Mouse (Mus musculus): ENCODE results near the gene Tmed4. TPM values are rescaled to one million over a fixed set of nuclear protein-coding genes. Genes with fewer than 3 reads are reported as not detected.

The Tmed4 gene
- polyA plus RNA-seq, 1 experiment from 2014 or later: 90.6 TPM

DNA sequence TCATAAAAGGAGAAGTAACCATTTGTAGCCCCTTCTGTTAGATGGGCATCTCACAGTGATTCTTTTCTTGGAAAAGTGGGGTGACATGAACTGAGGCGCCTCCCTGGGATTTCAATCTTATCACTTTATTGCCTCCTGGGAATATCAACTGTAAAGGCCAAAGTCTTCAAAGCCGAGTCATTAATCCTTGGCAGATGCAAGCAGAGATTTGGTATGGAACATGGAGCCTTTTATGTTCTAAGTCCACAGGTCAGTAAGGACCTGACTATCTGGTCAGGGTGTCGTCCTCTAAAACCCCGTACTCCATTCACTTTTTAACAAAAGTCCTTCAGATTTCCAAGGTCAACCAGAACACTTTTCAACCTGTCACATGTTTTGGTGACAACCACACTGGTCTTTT is 21.8 kb downstream of the Tmed4 start:
- peaks cover 5% of the 10 kb centered on the region for H3K36me3 ChIP-seq (ENCODE audit: control insufficient read depth, insufficient read depth, low read length)
- WGBS: 84% methylated on average over 4 of the region's 4 CpGs
- H3K9ac ChIP-seq (ENCODE audit: low read length): no peak overlapping the region
- no peak overlapping the region for H3K4me3 ChIP-seq (ENCODE audit: control insufficient read depth in 1 of 2, insufficient read depth in 1 of 2, low read depth in 1 of 2, low read length in 2 of 2)
- no peaks in the 10 kb centered on the region for H3K9me3 ChIP-seq (ENCODE audit: control insufficient read depth, low read length)
- H3K27ac ChIP-seq (replicated peaks in 1 of 2; ENCODE audit: control insufficient read depth in 1 of 2, insufficient read depth in 1 of 2, low read depth in 2 of 2, low read length in 2 of 2): no peak overlapping the region
- H3K4me2 ChIP-seq (ENCODE audit: low read length): no peak overlapping the region
- H3K27me3 ChIP-seq (ENCODE audit: control insufficient read depth, insufficient read depth, low read length): no peaks in the 10 kb centered on the region
- ATAC-seq (ENCODE audit: insufficient number of reproducible peaks, insufficient read depth, low FRiP score, low read depth): no peak
- H3K4me1 ChIP-seq (ENCODE audit: control insufficient read depth in 2 of 2, insufficient read depth in 2 of 2, low read length in 2 of 2): no peaks in the 10 kb centered on the region

DNA sequence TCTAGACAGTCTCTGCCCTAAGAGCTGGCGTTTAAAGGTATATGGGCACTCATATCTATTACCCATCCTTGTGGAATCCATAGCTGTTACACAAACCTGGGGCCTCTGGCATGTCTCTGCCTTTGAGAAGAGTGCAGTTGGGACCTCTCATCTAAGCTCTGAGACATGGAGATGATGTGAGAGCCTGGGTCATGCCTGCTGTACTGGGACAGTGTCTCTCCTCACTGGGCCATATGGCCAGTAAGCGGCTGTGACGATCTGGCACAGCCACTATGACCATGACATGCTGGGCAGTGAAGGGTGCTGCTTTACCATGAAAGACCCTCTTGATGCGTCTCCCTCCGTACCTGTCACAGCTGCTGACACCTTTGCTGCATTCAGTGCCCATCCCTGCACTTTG is 22.4 kb downstream of the Tmed4 start:
- Histone ChIP-seq H3K36me3 (ENCODE audit: control insufficient read depth, insufficient read depth, low read length) (no peaks in the 10 kb centered on the region), H3K9me3 (ENCODE audit: control insufficient read depth, low read length) (no peaks in the 10 kb centered on the region), H3K27me3 (ENCODE audit: control insufficient read depth, insufficient read depth, low read length) (no peaks in the 10 kb centered on the region), H3K27ac (replicated peaks in 1 of 2; ENCODE audit: control insufficient read depth in 1 of 2, insufficient read depth in 1 of 2, low read depth in 2 of 2, low read length in 2 of 2) (no peak overlapping the region), H3K4me1 (ENCODE audit: control insufficient read depth in 2 of 2, insufficient read depth in 2 of 2, low read length in 2 of 2) (no peaks in the 10 kb centered on the region), H3K4me2 (ENCODE audit: low read length) (no peak overlapping the region), H3K9ac (ENCODE audit: low read length) (no peak overlapping the region), H3K4me3 (ENCODE audit: control insufficient read depth in 1 of 2, insufficient read depth in 1 of 2, low read depth in 1 of 2, low read length in 2 of 2) (no peak overlapping the region)
- no peak for ATAC-seq (ENCODE audit: insufficient number of reproducible peaks, insufficient read depth, low FRiP score, low read depth)
- 88% methylated on average over 5 of the region's 5 CpGs for WGBS

DNA sequence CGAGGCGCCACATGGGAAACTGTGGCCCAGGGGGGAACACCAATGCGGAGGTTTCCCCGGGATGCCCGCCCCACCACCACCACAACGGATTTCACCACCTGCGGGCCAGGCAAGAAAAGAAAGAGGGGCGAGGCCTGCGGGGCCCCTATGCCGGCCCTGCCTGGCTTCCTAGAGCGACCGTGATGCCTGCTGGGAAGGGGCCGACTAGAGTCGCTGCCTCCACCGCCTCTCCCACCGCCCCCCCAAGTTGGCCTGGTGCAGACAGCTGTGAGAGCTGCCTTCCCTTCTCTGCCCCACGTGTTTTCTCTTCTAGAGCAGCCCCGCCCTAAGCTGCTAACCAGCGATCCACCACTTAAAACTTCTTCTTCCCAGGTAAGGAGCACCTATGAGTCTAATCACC is 30.0 kb downstream of the Tmed4 start:
- Histone ChIP-seq H3K4me2 (ENCODE audit: low read length) (no peak overlapping the region), H3K36me3 (ENCODE audit: control insufficient read depth, insufficient read depth, low read length) (no peaks in the 10 kb centered on the region), H3K4me1 (ENCODE audit: control insufficient read depth in 2 of 2, insufficient read depth in 2 of 2, low read length in 2 of 2) (no peaks in the 10 kb centered on the region), H3K4me3 (ENCODE audit: control insufficient read depth in 1 of 2, insufficient read depth in 1 of 2, low read depth in 1 of 2, low read length in 2 of 2) (no peak overlapping the region), H3K9me3 (ENCODE audit: control insufficient read depth, low read length) (no peaks in the 10 kb centered on the region), H3K9ac (ENCODE audit: low read length) (no peak overlapping the region), H3K27ac (replicated peaks in 1 of 2; ENCODE audit: control insufficient read depth in 1 of 2, insufficient read depth in 1 of 2, low read depth in 2 of 2, low read length in 2 of 2) (no peak overlapping the region), H3K27me3 (ENCODE audit: control insufficient read depth, insufficient read depth, low read length) (no peaks in the 10 kb centered on the region)
- ATAC-seq (ENCODE audit: insufficient number of reproducible peaks, insufficient read depth, low FRiP score, low read depth): no peak
- WGBS: 34% methylated on average over 19 of the region's 19 CpGs

DNA sequence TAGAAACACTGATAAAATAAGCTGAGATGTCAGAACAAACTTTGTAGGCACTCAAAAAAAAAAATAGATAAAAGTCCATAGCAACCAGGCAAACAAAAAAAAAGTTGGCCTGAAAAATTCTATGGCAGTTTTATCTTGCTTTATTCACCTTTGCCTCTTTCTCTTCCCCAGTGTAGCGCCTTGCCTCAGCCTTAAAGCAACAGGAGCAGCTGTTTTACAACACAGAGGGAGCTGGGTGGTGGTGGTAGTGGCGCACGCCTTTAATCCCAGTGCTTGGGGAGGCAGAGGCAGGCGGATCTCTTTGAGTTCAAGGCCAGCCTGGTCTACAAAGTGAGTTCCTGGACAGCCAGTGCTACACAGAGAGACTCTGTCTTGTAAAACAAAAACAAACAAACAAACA is 41.6 kb downstream of the Tmed4 start:
- no peak overlapping the region for H3K4me3 ChIP-seq (ENCODE audit: control insufficient read depth in 1 of 2, insufficient read depth in 1 of 2, low read depth in 1 of 2, low read length in 2 of 2)
- H3K9ac ChIP-seq (ENCODE audit: low read length): no peak overlapping the region
- ATAC-seq (ENCODE audit: insufficient number of reproducible peaks, insufficient read depth, low FRiP score, low read depth): no peak
- H3K27me3 ChIP-seq (ENCODE audit: control insufficient read depth, insufficient read depth, low read length): no peaks in the 10 kb centered on the region
- H3K36me3 ChIP-seq (ENCODE audit: control insufficient read depth, insufficient read depth, low read length): no peaks in the 10 kb centered on the region
- H3K27ac ChIP-seq (replicated peaks in 1 of 2; ENCODE audit: control insufficient read depth in 1 of 2, insufficient read depth in 1 of 2, low read depth in 2 of 2, low read length in 2 of 2): no peak overlapping the region
- no peak overlapping the region for H3K4me2 ChIP-seq (ENCODE audit: low read length)
- peaks cover 14% of the 10 kb centered on the region; the same call in 1 of the 2 replicates for H3K9me3 ChIP-seq (ENCODE audit: control insufficient read depth, low read length)
- H3K4me1 ChIP-seq (ENCODE audit: control insufficient read depth in 2 of 2, insufficient read depth in 2 of 2, low read length in 2 of 2): no peaks in the 10 kb centered on the region
- 85% methylated on average over 4 of the region's 4 CpGs for WGBS

- Histone ChIP-seq H3K9me3 (ENCODE audit: control insufficient read depth, low read length) (0 out of 2 replicates have a peak, but pooled peaks cover 6% of the 10 kb centered on the region), H3K9ac (ENCODE audit: low read length) (no peak within 1 kb of the TSS), H3K27ac (replicated peaks in 1 of 2; ENCODE audit: control insufficient read depth in 1 of 2, insufficient read depth in 1 of 2, low read depth in 2 of 2, low read length in 2 of 2) (no peak within 1 kb of the TSS), H3K4me1 (ENCODE audit: control insufficient read depth in 2 of 2, insufficient read depth in 2 of 2, low read length in 2 of 2) (no peaks in the 10 kb centered on the region), H3K4me3 (ENCODE audit: control insufficient read depth in 1 of 2, insufficient read depth in 1 of 2, low read depth in 1 of 2, low read length in 2 of 2) (no peak within 1 kb of the TSS), H3K4me2 (ENCODE audit: low read length) (no peak within 1 kb of the TSS), H3K27me3 (ENCODE audit: control insufficient read depth, insufficient read depth, low read length) (no peaks in the 10 kb centered on the region), H3K36me3 (ENCODE audit: control insufficient read depth, insufficient read depth, low read length) (no peaks in the 10 kb centered on the region)
- no peak for ATAC-seq (ENCODE audit: insufficient number of reproducible peaks, insufficient read depth, low FRiP score, low read depth)
- 72% methylated on average over 7 of the region's 7 CpGs for WGBS
Observed at GRCm38 (mm10) chr11:6230012-6230411, 44.7 kb downstream of the Tmed4 start, which contains the start of gene Npc1l1. TSS of gene Npc1l1 (minus strand) at chr11:6230143.

- Histone ChIP-seq H3K4me1 (ENCODE audit: control insufficient read depth in 2 of 2, insufficient read depth in 2 of 2, low read length in 2 of 2) (no peaks in the 10 kb centered on the region), H3K9ac (ENCODE audit: low read length) (no peak overlapping the region), H3K4me3 (ENCODE audit: control insufficient read depth in 1 of 2, insufficient read depth in 1 of 2, low read depth in 1 of 2, low read length in 2 of 2) (no peak overlapping the region), H3K27me3 (ENCODE audit: control insufficient read depth, insufficient read depth, low read length) (peaks cover 6% of the 10 kb centered on the region), H3K9me3 (ENCODE audit: control insufficient read depth, low read length) (no peaks in the 10 kb centered on the region), H3K4me2 (ENCODE audit: low read length) (no peak overlapping the region), H3K27ac (replicated peaks in 1 of 2; ENCODE audit: control insufficient read depth in 1 of 2, insufficient read depth in 1 of 2, low read depth in 2 of 2, low read length in 2 of 2) (no peak overlapping the region), H3K36me3 (ENCODE audit: control insufficient read depth, insufficient read depth, low read length) (no peaks in the 10 kb centered on the region)
- WGBS: 67% methylated on average over 14 of the region's 14 CpGs
- ATAC-seq (ENCODE audit: insufficient number of reproducible peaks, insufficient read depth, low FRiP score, low read depth): no peak
Observed at GRCm38 (mm10) chr11:6224541-6225229, 50.0 kb downstream of the Tmed4 start.

GRCm38 (mm10) chr11:6222187-6222586 is 52.5 kb downstream of the Tmed4 start:
- Histone ChIP-seq H3K9ac (ENCODE audit: low read length) (no peak overlapping the region), H3K27me3 (ENCODE audit: control insufficient read depth, insufficient read depth, low read length) (peaks cover 9% of the 10 kb centered on the region), H3K36me3 (ENCODE audit: control insufficient read depth, insufficient read depth, low read length) (no peaks in the 10 kb centered on the region), H3K27ac (replicated peaks in 1 of 2; ENCODE audit: control insufficient read depth in 1 of 2, insufficient read depth in 1 of 2, low read depth in 2 of 2, low read length in 2 of 2) (no peak overlapping the region), H3K9me3 (ENCODE audit: control insufficient read depth, low read length) (no peaks in the 10 kb centered on the region), H3K4me2 (ENCODE audit: low read length) (no peak overlapping the region), H3K4me3 (ENCODE audit: control insufficient read depth in 1 of 2, insufficient read depth in 1 of 2, low read depth in 1 of 2, low read length in 2 of 2) (no peak overlapping the region), H3K4me1 (ENCODE audit: control insufficient read depth in 2 of 2, insufficient read depth in 2 of 2, low read length in 2 of 2) (no peaks in the 10 kb centered on the region)
- 93% methylated on average over 10 of the region's 10 CpGs for WGBS
- no peak for ATAC-seq (ENCODE audit: insufficient number of reproducible peaks, insufficient read depth, low FRiP score, low read depth)
